Mouse (Mus musculus): Measurements from ENCODE around the gene Acat1. TPM values are rescaled to one million over a fixed set of nuclear protein-coding genes. Genes with fewer than 3 reads are reported as not detected.
A peak's percentile ranks its signal among the peaks of the same experiment; 100 is the strongest.

The Acat1 gene
- 80.5 and 81.1 TPM in 2 replicates for polyA plus RNA-seq (2012; rRNA removed)

DNA sequence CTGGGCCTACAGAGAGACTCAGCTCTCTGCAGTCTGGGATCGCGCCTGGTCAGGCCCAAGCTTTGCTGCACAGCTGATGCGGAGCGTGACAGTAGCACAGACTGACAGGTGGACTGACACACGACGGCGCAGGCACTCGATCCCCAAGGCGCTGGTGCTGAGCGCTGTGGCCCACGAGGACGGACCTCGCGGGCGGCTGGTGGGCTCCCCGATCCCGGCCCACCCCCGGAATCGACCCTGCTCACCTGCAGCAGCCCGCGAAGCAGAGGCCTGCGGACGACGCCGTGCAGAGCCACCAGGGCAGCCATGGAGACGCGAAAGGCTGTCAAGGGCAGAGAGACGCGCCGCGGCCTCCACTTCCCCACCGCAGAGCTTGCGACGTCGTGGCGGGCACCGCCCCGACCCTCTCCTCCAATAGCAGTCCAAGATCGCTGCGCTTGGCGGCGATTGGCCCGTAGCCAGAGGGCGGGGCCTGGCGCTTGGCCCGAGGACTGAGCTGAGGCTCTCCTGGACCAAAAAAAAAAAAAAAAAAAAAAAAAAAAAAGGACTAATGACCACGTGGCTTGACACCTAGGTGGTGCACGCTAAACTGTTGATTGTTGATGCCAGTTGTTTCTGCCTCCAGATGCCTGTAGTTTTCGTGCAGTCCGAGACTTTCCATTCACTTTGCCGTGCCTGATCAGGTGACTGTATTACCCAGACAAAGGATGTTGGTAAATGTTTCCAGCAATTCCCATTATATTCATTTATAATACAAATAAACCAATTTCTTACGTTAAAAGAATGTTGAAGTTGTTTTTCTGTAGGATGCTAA, at the start of gene Acat1:
Acat1 (minus strand) TSS at position 415 of the 814 bp plus-strand sequence.
- peak; percentile 77; the same call in 1 of the 2 replicates for TF ChIP-seq POLR2A (IDR thresholded peaks at IDR 0.05; ENCODE audit: borderline replicate concordance, extremely low read depth, insufficient read depth, insufficient read length, poor library complexity, severe bottlenecking)
- TF ChIP-seq CTCF (IDR thresholded peaks at IDR 0.05; ENCODE audit: borderline replicate concordance, extremely low read depth, insufficient read depth, insufficient read length): no peak
- DNase-seq (ENCODE audit: low read depth): peak; percentile 97

DNA sequence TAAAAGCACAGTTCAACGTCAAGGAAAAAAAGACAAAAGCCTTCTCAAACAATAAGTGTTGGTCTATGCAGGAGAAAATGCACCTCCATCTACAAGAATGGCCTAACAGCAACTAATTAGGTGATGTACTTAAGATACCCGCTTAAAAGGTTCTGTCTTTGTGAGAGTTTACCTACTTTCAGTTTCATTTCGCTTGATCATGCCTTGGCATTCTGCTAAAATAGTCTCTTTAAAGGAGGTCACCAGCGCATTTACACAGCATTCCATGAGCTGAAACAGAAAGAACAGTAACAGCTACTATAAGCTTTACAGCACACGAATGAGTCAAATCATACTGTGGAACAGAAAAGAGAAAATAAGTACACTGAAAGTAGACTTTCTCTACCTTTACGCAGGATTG, 24.6 kb upstream of the Acat1 start:
- TF ChIP-seq POLR2A (IDR thresholded peaks at IDR 0.05; ENCODE audit: borderline replicate concordance, extremely low read depth, insufficient read depth, insufficient read length, poor library complexity, severe bottlenecking) (no peak), CTCF (IDR thresholded peaks at IDR 0.05; ENCODE audit: borderline replicate concordance, extremely low read depth, insufficient read depth, insufficient read length) (no peak)
- DNase-seq (ENCODE audit: low read depth): no peak

- TF ChIP-seq CTCF (IDR thresholded peaks at IDR 0.05; ENCODE audit: borderline replicate concordance, extremely low read depth, insufficient read depth, insufficient read length): no peak
- TF ChIP-seq POLR2A (IDR thresholded peaks at IDR 0.05; ENCODE audit: borderline replicate concordance, extremely low read depth, insufficient read depth, insufficient read length, poor library complexity, severe bottlenecking): no peak
- DNase-seq (ENCODE audit: low read depth): peak; percentile 2
Observed at GRCm38 (mm10) chr9:53615246-53615645, 5.1 kb upstream of the Acat1 start.

DNA sequence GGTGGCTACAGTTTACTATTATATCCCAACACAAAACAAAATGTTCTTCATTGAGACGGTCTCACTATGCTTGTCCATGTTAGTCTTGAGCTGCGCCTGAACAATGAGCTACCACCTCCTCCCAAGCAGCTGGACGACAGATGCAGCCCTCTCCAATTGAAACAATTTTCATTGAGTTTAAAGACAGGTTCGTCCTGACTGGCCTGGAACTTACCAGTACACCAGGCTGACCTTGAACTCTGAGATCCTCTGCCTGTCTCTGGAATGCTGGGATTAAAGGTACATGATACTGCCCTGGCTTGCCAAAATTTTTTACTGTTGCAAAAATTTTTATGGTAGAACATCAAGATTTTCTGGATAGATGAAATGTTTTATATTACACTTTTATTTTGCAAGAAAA, 4.1 kb upstream of the Acat1 start:
- TF ChIP-seq POLR2A (IDR thresholded peaks at IDR 0.05; ENCODE audit: borderline replicate concordance, extremely low read depth, insufficient read depth, insufficient read length, poor library complexity, severe bottlenecking) (no peak), CTCF (IDR thresholded peaks at IDR 0.05; ENCODE audit: borderline replicate concordance, extremely low read depth, insufficient read depth, insufficient read length) (no peak)
- no peak for DNase-seq (ENCODE audit: low read depth)

DNA sequence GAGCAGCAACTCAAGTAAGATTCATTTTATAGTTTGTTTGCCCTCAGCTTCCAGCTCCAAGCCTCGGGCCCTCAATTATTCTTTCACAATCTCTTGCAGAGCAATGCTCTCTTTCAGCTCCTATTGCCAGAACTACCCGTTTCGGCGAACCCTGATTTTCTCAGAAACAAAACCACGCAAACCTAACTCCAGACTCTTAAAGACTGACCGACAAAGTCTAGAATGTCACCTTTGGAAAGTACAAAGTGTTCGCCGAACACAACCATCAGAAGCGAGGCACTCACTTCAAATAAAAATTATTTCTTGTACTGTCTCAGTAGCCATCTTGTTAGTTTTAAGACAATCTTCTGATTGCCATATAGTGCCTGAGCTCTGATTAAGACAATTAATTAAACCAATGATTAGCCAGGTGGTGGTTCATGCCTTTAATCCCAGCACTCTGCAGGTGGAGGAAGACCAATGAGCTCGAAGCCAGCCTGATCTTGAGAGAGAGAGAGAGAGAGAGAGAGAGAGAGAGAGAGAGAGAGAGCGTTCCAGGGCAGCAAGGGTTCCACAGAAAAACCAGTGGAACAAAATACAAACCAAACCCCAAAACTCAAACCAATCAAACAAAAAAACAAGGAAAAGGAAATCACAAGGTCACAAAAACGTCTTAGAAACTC, 745 bp downstream of the Acat1 start:
- DNase-seq (ENCODE audit: low read depth): no peak
- TF ChIP-seq POLR2A (IDR thresholded peaks at IDR 0.05; ENCODE audit: borderline replicate concordance, extremely low read depth, insufficient read depth, insufficient read length, poor library complexity, severe bottlenecking) (no peak), CTCF (IDR thresholded peaks at IDR 0.05; ENCODE audit: borderline replicate concordance, extremely low read depth, insufficient read depth, insufficient read length) (no peak)

- no peak for DNase-seq (ENCODE audit: low read depth)
- TF ChIP-seq POLR2A (IDR thresholded peaks at IDR 0.05; ENCODE audit: borderline replicate concordance, extremely low read depth, insufficient read depth, insufficient read length, poor library complexity, severe bottlenecking) (no peak), CTCF (IDR thresholded peaks at IDR 0.05; ENCODE audit: borderline replicate concordance, extremely low read depth, insufficient read depth, insufficient read length) (no peak)
Observed at GRCm38 (mm10) chr9:53607816-53608215, 2.4 kb downstream of the Acat1 start.

DNA sequence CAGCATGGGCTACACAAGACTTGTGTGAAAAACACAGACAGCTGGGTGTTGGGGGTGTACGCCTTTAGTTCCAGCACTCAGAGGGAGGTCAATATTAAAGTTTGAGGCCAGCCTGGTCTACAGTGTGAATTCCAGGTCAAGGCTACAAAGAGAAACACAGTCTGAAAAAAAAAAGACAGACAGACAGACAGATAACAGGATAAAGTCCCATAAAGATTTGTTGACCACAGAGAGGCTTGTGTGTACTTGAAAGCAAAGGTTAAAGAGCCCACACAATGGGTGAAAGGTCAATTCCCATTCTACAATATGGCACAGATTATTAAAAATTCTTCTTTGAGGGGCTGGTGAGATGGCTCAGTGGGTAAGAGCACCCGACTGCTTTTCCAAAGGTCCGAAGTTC, 3.0 kb downstream of the Acat1 start:
- TF ChIP-seq CTCF (IDR thresholded peaks at IDR 0.05; ENCODE audit: borderline replicate concordance, extremely low read depth, insufficient read depth, insufficient read length) (no peak), POLR2A (IDR thresholded peaks at IDR 0.05; ENCODE audit: borderline replicate concordance, extremely low read depth, insufficient read depth, insufficient read length, poor library complexity, severe bottlenecking) (no peak)
- no peak for DNase-seq (ENCODE audit: low read depth)

GRCm38 (mm10) chr9:53604954-53605353, 5.2 kb downstream of the Acat1 start:
- no peak for DNase-seq (ENCODE audit: low read depth)
- TF ChIP-seq CTCF (IDR thresholded peaks at IDR 0.05; ENCODE audit: borderline replicate concordance, extremely low read depth, insufficient read depth, insufficient read length) (no peak), POLR2A (IDR thresholded peaks at IDR 0.05; ENCODE audit: borderline replicate concordance, extremely low read depth, insufficient read depth, insufficient read length, poor library complexity, severe bottlenecking) (no peak)

- no peak for TF ChIP-seq POLR2A (IDR thresholded peaks at IDR 0.05; ENCODE audit: borderline replicate concordance, extremely low read depth, insufficient read depth, insufficient read length, poor library complexity, severe bottlenecking)
- no peak for TF ChIP-seq CTCF (IDR thresholded peaks at IDR 0.05; ENCODE audit: borderline replicate concordance, extremely low read depth, insufficient read depth, insufficient read length)
- no peak for DNase-seq (ENCODE audit: low read depth)
Observed at GRCm38 (mm10) chr9:53603849-53604248, 6.3 kb downstream of the Acat1 start.

DNA sequence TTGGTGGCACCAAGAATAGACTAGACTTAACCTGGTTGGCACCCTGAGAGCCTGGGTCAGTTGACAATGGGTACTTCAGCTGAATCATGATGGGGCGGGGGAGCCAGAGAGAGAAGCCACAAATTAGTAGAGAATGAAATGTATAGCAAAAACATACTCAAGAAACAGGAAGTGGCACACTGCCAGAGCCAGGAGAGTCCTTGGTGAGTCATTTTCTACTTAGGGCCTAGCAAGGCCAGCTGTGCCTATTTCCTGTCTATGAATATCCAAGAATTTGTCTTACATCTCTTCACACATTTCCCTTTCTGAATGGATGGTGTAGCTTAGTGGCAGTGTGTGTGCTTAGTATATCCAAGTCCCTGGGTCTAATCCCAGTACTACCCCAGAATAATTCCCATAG, 6.8 kb downstream of the Acat1 start:
- TF ChIP-seq POLR2A (IDR thresholded peaks at IDR 0.05; ENCODE audit: borderline replicate concordance, extremely low read depth, insufficient read depth, insufficient read length, poor library complexity, severe bottlenecking) (no peak), CTCF (IDR thresholded peaks at IDR 0.05; ENCODE audit: borderline replicate concordance, extremely low read depth, insufficient read depth, insufficient read length) (no peak)
- peak; percentile 5 for DNase-seq (ENCODE audit: low read depth)

GRCm38 (mm10) chr9:53601541-53601940, 8.6 kb downstream of the Acat1 start:
- TF ChIP-seq POLR2A (IDR thresholded peaks at IDR 0.05; ENCODE audit: borderline replicate concordance, extremely low read depth, insufficient read depth, insufficient read length, poor library complexity, severe bottlenecking) (no peak), CTCF (IDR thresholded peaks at IDR 0.05; ENCODE audit: borderline replicate concordance, extremely low read depth, insufficient read depth, insufficient read length) (no peak)
- no peak for DNase-seq (ENCODE audit: low read depth)
